Mouse (Mus musculus) thymus, adult 2 months (tissue): ENCODE results near the gene Lyg1. TPM values are rescaled to one million over a fixed set of nuclear protein-coding genes. Genes with fewer than 3 reads are reported as not detected.

Source experiments
- DNase-seq: peaks from one replicate; pipeline ENCODE4 v3.0.0; 2021
- H3K27ac ChIP-seq: fragments of 200-500 bp; 2 replicates; pipeline ENCODE4 v1.5.1; 2012; ENCODE audit warnings: low read length, control low read depth; ENCODE audit not compliant: control insufficient read depth, insufficient read depth
- H3K27me3 ChIP-seq: fragments of 200-500 bp; 2 replicates; pipeline ENCODE4 v1.6.1; 2012; ENCODE audit warnings: mild to moderate bottlenecking, low read length, moderate library complexity, mixed read lengths; ENCODE audit not compliant: control insufficient read depth, insufficient read depth
- H3K36me3 ChIP-seq: fragments of 200-500 bp; 2 replicates; pipeline ENCODE4 v1.6.1; 2012; ENCODE audit warnings: mild to moderate bottlenecking, low read length, moderate library complexity; ENCODE audit not compliant: control insufficient read depth, insufficient read depth
- H3K4me1 ChIP-seq: fragments of 200-500 bp; replicated peaks from 2 replicates; pipeline ENCODE4 v1.6.1; 2012; ENCODE audit warnings: low read length; ENCODE audit not compliant: control insufficient read depth, insufficient read depth
- H3K4me3 ChIP-seq: fragments of 200-500 bp; 2 replicates; pipeline ENCODE4 v1.5.1; 2012; ENCODE audit warnings: mild to moderate bottlenecking, low read length, control low read depth, moderate library complexity; ENCODE audit not compliant: control insufficient read depth, insufficient read depth
- CTCF ChIP-seq: fragments of 200-500 bp; IDR thresholded peaks from 2 replicates; pipeline ENCODE4 v1.5.1; 2012; ENCODE audit warnings: mild to moderate bottlenecking, control low read depth, low read length, moderate library complexity, borderline replicate concordance; ENCODE audit not compliant: control insufficient read depth, poor library complexity, insufficient read depth; ENCODE audit errors: extremely low read depth
- POLR2A ChIP-seq: fragments of 200-500 bp; IDR thresholded peaks from 2 replicates; pipeline ENCODE4 v1.6.1; 2012; ENCODE audit warnings: mild to moderate bottlenecking, low read length, control low read depth, moderate library complexity; ENCODE audit not compliant: control insufficient read depth, poor library complexity, insufficient read depth; ENCODE audit errors: extremely low read depth
- WGBS: fragments of 180-500 bp; shearing (Covaris S2); methylation state at CpG from one replicate; pipeline ENCODE4 v1.1.7; 2018; 5-methylcytosine and 5-hydroxymethylcytosine counted together
- polyA plus RNA-seq: library from polyadenylated mRNA; depleted of rRNA; stranded (reverse); fragments of >200 nt; gene quantifications from 2 replicates; pipeline ENCODE4 v1.2.3, GENCODE M21; 2012

Gene Lyg1
- polyA plus RNA-seq, 1 experiment: not detected

- Histone ChIP-seq H3K4me3 (peak within 1 kb of the TSS; percentile 83), H3K4me1 (0 out of 2 replicates have a peak, but pooled peaks cover 2% of the 10 kb centered on the region), H3K27ac (peak within 1 kb of the TSS; percentile 71), H3K36me3 (peaks cover 21% of the 10 kb centered on the region), H3K27me3 (no peaks in the 10 kb centered on the region)
- under 1% methylated on average over 50 of the region's 50 CpGs for whole genome bisulfite sequencing
- TF ChIP-seq CTCF (peak; percentile 82), POLR2A (peak; percentile 59; the same call in 1 of the 2 replicates)
- peak; percentile 96 for DNase-seq
These were observed 40.3 kb upstream of the Lyg1 start, which contains the start of the genes Txndc9 and Eif5b for GRCm38 (mm10) chr1:37997867-37998266. Gene Txndc9, minus strand, starts transcription at chr1:37997893. Gene Eif5b, plus strand, starts transcription at chr1:37998010.

- H3K4me1 ChIP-seq: 0 out of 2 replicates have a peak, but pooled peaks cover 2% of the 10 kb centered on the region
- peak overlapping the region; percentile 59 for H3K4me3 ChIP-seq
- DNase-seq: peak; percentile 97
- peak overlapping the region; percentile 71 for H3K27ac ChIP-seq
- peaks cover 30% of the 10 kb centered on the region for H3K36me3 ChIP-seq
- WGBS: under 1% methylated on average over 42 of the region's 42 CpGs
- no peak for TF ChIP-seq CTCF
- peak; percentile 64 for TF ChIP-seq POLR2A
- H3K27me3 ChIP-seq: no peaks in the 10 kb centered on the region
These were observed 39.4 kb upstream of the Lyg1 start for GRCm38 (mm10) chr1:37996877-37997484.

- 38% methylated on average over 3 of the region's 3 CpGs for WGBS
- no peak overlapping the region for H3K27ac ChIP-seq
- H3K4me1 ChIP-seq: 0 out of 2 replicates have a peak, but pooled peaks cover 2% of the 10 kb centered on the region
- TF ChIP-seq CTCF: no peak
- TF ChIP-seq POLR2A: no peak
- peaks cover 33% of the 10 kb centered on the region for H3K36me3 ChIP-seq
- DNase-seq: no peak
- no peaks in the 10 kb centered on the region for H3K27me3 ChIP-seq
- peak overlapping the region; percentile 59 for H3K4me3 ChIP-seq
These were observed 38.7 kb upstream of the Lyg1 start for GRCm38 (mm10) chr1:37996226-37996625.

GRCm38 (mm10) chr1:37987856-37988255 lies 30.3 kb upstream of the Lyg1 start:
- TF ChIP-seq POLR2A (no peak), CTCF (no peak)
- Histone ChIP-seq H3K4me3 (no peak overlapping the region), H3K36me3 (peaks cover 65% of the 10 kb centered on the region), H3K4me1 (no peaks in the 10 kb centered on the region), H3K27me3 (no peaks in the 10 kb centered on the region), H3K27ac (no peak overlapping the region)
- DNase-seq: no peak
- WGBS: 91% methylated on average over 5 of the region's 5 CpGs

GRCm38 (mm10) chr1:37985764-37986323 lies 28.3 kb upstream of the Lyg1 start:
- peak; percentile 13 for DNase-seq
- WGBS: 89% methylated on average over 9 of the region's 9 CpGs
- peaks cover 49% of the 10 kb centered on the region for H3K36me3 ChIP-seq

GRCm38 (mm10) chr1:37984326-37984725 lies 26.8 kb upstream of the Lyg1 start:
- WGBS: 96% methylated on average over 1 of the region's 1 CpGs

More at GRCm38 (mm10) chr1:37985764-37986323, 28.3 kb upstream of the Lyg1 start:
- H3K4me3 ChIP-seq: no peak overlapping the region
- H3K4me1 ChIP-seq: no peaks in the 10 kb centered on the region
- no peaks in the 10 kb centered on the region for H3K27me3 ChIP-seq
- TF ChIP-seq POLR2A (no peak), CTCF (no peak)
- no peak overlapping the region for H3K27ac ChIP-seq

More at GRCm38 (mm10) chr1:37984326-37984725, 26.8 kb upstream of the Lyg1 start:
- no peak for DNase-seq
- no peak overlapping the region for H3K27ac ChIP-seq
- peaks cover 35% of the 10 kb centered on the region for H3K36me3 ChIP-seq
- H3K4me1 ChIP-seq: no peaks in the 10 kb centered on the region
- no peak overlapping the region for H3K4me3 ChIP-seq
- TF ChIP-seq POLR2A (no peak), CTCF (no peak)
- no peaks in the 10 kb centered on the region for H3K27me3 ChIP-seq
